Mouse (Mus musculus) heart, embryonic 15.5 days (tissue): ENCODE results near the gene Pdia3. TPM values are rescaled to one million over a fixed set of nuclear protein-coding genes. Genes with fewer than 3 reads are reported as not detected.

Source experiments
- ATAC-seq: fragments of 200-750 bp; cut with Nextera tagmentation; replicated peaks from 2 replicates; pipeline ENCODE4 v1.8.0; 2017; ENCODE audit warnings: low read depth, moderate TSS enrichment; ENCODE audit not compliant: insufficient number of reproducible peaks, insufficient read depth, low FRiP score
- H3K27ac ChIP-seq: fragments of 300-500 bp; sonication (generic); 2 replicates; pipeline ENCODE4 v1.5.1; 2015; ENCODE audit warnings: mild to moderate bottlenecking, inconsistent platforms
- H3K27me3 ChIP-seq: fragments of 300-500 bp; sonication (generic); 2 replicates; pipeline ENCODE4 v1.6.1; 2015; ENCODE audit warnings: inconsistent platforms
- H3K36me3 ChIP-seq: fragments of 300-500 bp; sonication (generic); 2 replicates; pipeline ENCODE4 v1.6.1; 2015; ENCODE audit warnings: mild to moderate bottlenecking, inconsistent platforms
- H3K4me1 ChIP-seq: fragments of 300-500 bp; sonication (generic); replicated peaks from 2 replicates; pipeline ENCODE4 v1.6.1; 2015; ENCODE audit warnings: inconsistent platforms
- H3K4me2 ChIP-seq: fragments of 300-500 bp; sonication (generic); 2 replicates; pipeline ENCODE4 v1.6.1; 2015; ENCODE audit warnings: inconsistent platforms, mild to moderate bottlenecking, moderate library complexity
- H3K4me3 ChIP-seq: fragments of 300-500 bp; sonication (generic); 2 replicates; pipeline ENCODE4 v1.5.1; 2015; ENCODE audit warnings: mild to moderate bottlenecking, inconsistent platforms
- H3K9ac ChIP-seq: fragments of 300-500 bp; sonication (generic); 2 replicates; pipeline ENCODE4 v1.6.1; 2015; ENCODE audit warnings: mild to moderate bottlenecking, inconsistent platforms
- H3K9me3 ChIP-seq: fragments of 300-500 bp; sonication (generic); replicated peaks from 2 replicates; pipeline ENCODE4 v1.6.1; 2016; ENCODE audit warnings: inconsistent platforms
- WGBS: fragments of 180-500 bp; shearing (Covaris S2); methylation state at CpG from one replicate; pipeline ENCODE4 v1.1.7; 2015; ENCODE audit warnings: mixed read lengths; 5-methylcytosine and 5-hydroxymethylcytosine counted together
- polyA plus RNA-seq: library from polyadenylated mRNA; unstranded; fragments of >200 nt; fragmentation: Nextera tagmentation; extraction: Ambion mirVana; gene quantifications from 2 replicates; pipeline ENCODE4 v1.2.1, GENCODE M21; 2015

The Pdia3 gene
- polyA plus RNA-seq, 1 experiment from 2014 or later: 441 TPM

DNA sequence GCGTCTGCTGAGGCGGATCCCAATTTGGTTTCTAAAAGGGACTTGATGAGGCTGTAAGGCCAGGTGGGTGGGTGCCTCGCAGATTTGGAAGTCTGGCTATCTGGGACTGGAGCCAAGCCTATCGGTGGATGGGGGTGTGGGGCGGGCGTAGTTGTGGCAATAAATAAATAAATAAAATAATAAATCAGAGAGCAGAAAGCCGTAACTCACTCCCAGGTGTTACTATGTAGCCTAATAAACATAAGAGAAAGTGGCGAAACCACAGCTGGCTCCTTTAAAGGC lies 29.4 kb downstream of the Pdia3 start:
- no peak for ATAC-seq
- peaks cover 14% of the 10 kb centered on the region for H3K36me3 ChIP-seq
- H3K4me1 ChIP-seq: peaks cover 20% of the 10 kb centered on the region
- peak overlapping the region; percentile 87 for H3K4me2 ChIP-seq
- WGBS: 12% methylated on average over 8 of the region's 8 CpGs
- H3K27ac ChIP-seq: no peak overlapping the region
- 0 out of 2 replicates have a peak, but pooled peaks cover 4% of the 10 kb centered on the region for H3K27me3 ChIP-seq
- peak overlapping the region; percentile 53 for H3K4me3 ChIP-seq
- no peaks in the 10 kb centered on the region for H3K9me3 ChIP-seq
- H3K9ac ChIP-seq: peak overlapping the region; percentile 57

DNA sequence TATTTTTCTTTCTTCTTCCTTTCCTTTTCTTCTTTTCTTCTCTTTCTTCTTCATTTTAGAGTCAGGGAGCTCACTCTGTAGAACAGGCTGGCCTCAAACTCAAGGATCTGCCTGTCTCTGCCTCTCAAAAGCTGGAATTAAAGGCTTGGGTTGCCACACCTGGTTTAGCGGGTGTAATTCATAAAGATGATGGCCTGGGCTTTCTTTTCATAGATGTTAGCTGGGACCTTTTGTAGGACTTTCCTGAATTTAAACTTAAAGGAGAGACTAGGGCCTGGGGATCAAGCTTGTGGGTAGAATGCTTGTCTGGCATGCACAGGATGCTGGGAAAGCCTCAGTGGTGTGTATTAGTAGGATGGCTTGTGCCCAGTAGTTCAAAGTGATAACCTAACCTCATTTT lies 30.6 kb downstream of the Pdia3 start, which contains the start of gene Ell3:
Ell3 (minus strand) TSS at position 101 of the 400 bp plus-strand sequence.
- ATAC-seq: no peak
- Histone ChIP-seq H3K4me1 (peaks cover 21% of the 10 kb centered on the region), H3K4me3 (peak within 1 kb of the TSS; percentile 53), H3K36me3 (peaks cover 4% of the 10 kb centered on the region), H3K9me3 (no peaks in the 10 kb centered on the region), H3K4me2 (peak within 1 kb of the TSS; percentile 87), H3K27ac (no peak within 1 kb of the TSS), H3K27me3 (0 out of 2 replicates have a peak, but pooled peaks cover 4% of the 10 kb centered on the region), H3K9ac (peak within 1 kb of the TSS; percentile 57; the same call in 1 of the 2 replicates)
- WGBS: 88% methylated on average over 1 of the region's 1 CpGs

DNA sequence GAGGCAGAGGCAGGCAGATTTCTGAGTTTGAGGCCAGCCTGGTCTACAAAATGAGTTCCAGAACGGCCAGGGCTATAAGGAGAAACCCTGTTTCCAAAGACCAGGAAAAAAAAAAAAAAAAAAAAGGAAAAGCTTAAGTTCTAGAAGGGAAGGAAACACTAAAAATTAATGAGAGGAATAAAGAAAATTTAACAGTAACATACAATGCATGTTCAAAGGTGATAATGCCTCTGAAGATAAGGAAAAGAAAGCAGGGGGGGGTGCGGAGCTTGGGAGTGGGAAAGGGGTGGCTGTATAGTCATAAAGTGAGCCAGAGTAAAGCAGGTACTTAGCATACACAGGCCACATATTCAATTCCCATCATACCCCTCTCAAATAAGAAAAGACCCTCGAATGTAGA lies 31.5 kb downstream of the Pdia3 start:
- no peak overlapping the region for H3K9ac ChIP-seq
- no peaks in the 10 kb centered on the region for H3K36me3 ChIP-seq
- H3K27me3 ChIP-seq: 0 out of 2 replicates have a peak, but pooled peaks cover 4% of the 10 kb centered on the region
- no peak for ATAC-seq
- H3K27ac ChIP-seq: no peak overlapping the region
- no peaks in the 10 kb centered on the region for H3K9me3 ChIP-seq
- H3K4me2 ChIP-seq: no peak overlapping the region
- no peak overlapping the region for H3K4me3 ChIP-seq
- peaks cover 21% of the 10 kb centered on the region for H3K4me1 ChIP-seq
- 82% methylated on average over 3 of the region's 3 CpGs for WGBS

DNA sequence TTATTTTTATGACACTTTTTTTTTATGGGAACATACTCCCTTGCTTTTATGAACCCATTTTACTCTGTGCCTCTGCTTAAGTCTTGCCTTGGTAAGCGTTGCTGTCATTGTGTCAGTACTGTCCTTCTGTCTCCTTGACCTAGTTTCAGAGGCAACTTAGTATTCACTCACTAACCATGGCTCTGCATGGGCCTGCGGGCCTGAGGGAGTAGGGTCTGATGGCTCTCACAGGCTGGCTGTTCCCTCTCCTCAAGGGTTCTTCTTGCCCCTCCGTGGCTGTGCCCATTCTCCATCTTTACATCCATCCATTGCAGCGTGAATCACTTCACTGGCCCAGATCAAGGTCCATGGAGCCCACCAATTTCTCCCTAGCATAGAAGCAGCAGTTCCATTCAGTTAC lies 32.9 kb downstream of the Pdia3 start:
- Histone ChIP-seq H3K4me1 (peaks cover 33% of the 10 kb centered on the region), H3K9ac (no peak overlapping the region), H3K4me2 (no peak overlapping the region), H3K4me3 (no peak overlapping the region), H3K27ac (no peak overlapping the region), H3K27me3 (0 out of 2 replicates have a peak, but pooled peaks cover under 1% of the 10 kb centered on the region), H3K9me3 (no peaks in the 10 kb centered on the region), H3K36me3 (peaks cover under 1% of the 10 kb centered on the region)
- 75% methylated on average over 4 of the region's 4 CpGs for WGBS
- ATAC-seq: no peak

DNA sequence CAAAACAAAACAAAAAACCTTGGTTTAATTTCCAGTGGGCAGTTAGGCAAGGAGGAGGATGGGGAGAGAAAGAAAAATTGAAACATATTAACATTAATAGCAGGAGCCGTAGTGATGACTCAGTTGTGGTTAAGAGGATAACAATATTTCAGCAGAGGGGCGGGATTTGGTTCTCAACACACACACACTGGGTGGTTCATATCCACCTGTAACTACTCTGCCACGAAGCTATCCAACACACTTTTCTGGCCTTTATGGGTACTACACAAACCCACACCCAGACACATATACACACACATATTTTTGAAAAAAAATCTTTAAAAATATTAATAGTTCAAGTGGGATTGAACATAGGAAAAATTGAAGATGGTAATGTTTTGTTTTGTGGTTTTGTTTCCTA lies 33.4 kb downstream of the Pdia3 start:
- peaks cover 30% of the 10 kb centered on the region for H3K4me1 ChIP-seq
- 85% methylated on average over 3 of the region's 3 CpGs for WGBS
- H3K4me3 ChIP-seq: no peak overlapping the region
- H3K27ac ChIP-seq: no peak overlapping the region
- no peak for ATAC-seq
- H3K27me3 ChIP-seq: no peaks in the 10 kb centered on the region
- H3K36me3 ChIP-seq: peaks cover 3% of the 10 kb centered on the region
- no peak overlapping the region for H3K4me2 ChIP-seq
- no peaks in the 10 kb centered on the region for H3K9me3 ChIP-seq
- no peak overlapping the region for H3K9ac ChIP-seq

DNA sequence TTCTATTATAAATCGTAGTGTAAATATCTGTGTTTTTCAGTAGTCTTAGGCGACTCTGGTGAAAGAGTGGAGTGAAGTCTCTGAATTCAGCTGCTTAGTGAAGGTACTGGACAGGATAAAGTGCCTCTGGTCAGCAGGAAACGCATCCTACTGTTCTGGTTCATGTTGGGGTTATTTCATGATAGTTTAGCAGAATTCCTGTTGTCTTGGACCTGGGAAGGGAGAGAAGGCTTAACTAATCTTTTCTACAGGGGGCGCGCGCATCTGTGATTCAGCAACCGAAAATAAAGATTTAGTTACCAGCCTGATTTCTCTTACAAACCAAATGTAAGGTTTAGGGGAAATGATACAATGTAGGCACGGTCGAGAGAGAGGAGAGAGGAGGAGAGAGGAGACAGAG lies 34.6 kb downstream of the Pdia3 start:
- Histone ChIP-seq H3K27me3 (no peaks in the 10 kb centered on the region), H3K9ac (peak overlapping the region; percentile 65), H3K4me1 (peaks cover 29% of the 10 kb centered on the region), H3K9me3 (no peaks in the 10 kb centered on the region), H3K4me3 (peak overlapping the region; percentile 99), H3K36me3 (peaks cover 13% of the 10 kb centered on the region), H3K4me2 (peak overlapping the region; percentile 82), H3K27ac (peak overlapping the region; percentile 98)
- WGBS: 16% methylated on average over 9 of the region's 9 CpGs
- no peak for ATAC-seq

DNA sequence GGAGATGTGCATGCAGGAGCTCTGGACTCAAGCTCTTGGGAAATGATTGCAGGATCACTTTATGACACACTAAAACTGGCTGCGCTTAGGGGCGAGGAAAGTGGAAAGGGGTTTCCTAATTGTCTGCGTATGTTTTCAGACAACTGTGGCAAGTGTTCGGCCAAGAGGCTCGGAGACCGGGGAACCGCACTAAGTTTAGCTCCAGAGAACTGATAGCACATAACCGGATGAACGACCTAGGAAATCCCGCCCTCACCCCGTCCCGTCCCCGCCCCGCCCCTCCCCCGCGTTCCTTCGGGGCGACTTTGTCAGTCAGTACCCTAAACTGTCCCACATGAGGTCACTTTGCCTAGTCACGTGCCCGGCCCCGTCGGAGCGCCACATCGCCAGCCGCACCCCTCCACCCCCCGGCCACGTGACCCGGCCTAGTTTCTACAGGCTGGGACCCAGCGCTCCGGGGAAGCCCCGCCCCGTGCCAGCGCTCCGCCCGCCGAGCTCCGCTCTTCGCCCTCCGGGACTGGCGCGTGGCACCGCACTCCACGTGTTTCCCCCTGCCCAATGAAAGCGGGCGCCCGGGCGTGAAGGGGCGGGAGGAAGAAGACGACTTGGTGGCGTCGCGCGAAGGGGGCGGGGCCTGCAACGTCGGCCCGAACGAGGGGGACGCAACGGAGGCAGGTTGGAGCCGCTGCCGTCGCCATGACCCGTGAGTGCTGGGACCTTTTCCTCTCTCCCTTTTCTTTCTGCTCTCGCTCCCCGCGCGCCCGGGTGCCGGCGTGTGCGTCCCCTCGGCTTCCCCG lies 35.4 kb downstream of the Pdia3 start, which contains the start of gene Serf2:
Serf2 (plus strand) TSS at position 457 of the 797 bp plus-strand sequence.
- Histone ChIP-seq H3K4me3 (peak within 1 kb of the TSS; percentile 99), H3K4me1 (peaks cover 36% of the 10 kb centered on the region), H3K27me3 (no peaks in the 10 kb centered on the region), H3K9ac (peak within 1 kb of the TSS; percentile 100), H3K4me2 (peak within 1 kb of the TSS; percentile 82), H3K27ac (peak within 1 kb of the TSS; percentile 98), H3K9me3 (no peaks in the 10 kb centered on the region), H3K36me3 (peaks cover 20% of the 10 kb centered on the region)
- peak; percentile 97 for ATAC-seq
- WGBS: under 1% methylated on average over 74 of the region's 74 CpGs

DNA sequence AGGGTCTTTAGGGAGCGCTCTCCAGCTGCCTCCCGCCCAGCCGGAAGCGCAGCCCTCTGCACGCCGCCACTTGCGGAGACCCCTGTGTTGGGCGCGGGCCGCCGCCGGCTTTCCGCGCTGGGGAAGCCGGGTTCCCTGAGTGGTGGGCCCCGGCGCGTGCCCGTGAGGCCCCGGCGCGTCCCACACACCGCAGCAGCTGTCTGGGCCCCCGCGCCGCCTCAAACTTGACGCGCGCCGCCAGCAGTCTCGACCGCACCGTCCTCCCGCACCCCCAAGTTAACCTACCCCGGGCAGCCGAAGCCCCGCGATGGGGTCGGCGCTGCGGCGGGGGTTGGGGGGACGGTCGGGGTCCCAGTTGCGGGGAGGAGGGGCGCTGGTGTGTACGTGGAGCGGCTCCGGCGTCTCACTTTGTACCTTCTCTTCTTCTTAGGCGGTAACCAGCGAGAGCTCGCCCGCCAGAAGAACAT lies 36.0 kb downstream of the Pdia3 start:
- Histone ChIP-seq H3K4me2 (peak overlapping the region; percentile 79), H3K9ac (peak overlapping the region; percentile 100), H3K36me3 (peaks cover 25% of the 10 kb centered on the region), H3K27ac (peak overlapping the region; percentile 98), H3K27me3 (no peaks in the 10 kb centered on the region), H3K4me1 (peaks cover 38% of the 10 kb centered on the region), H3K4me3 (peak overlapping the region; percentile 99), H3K9me3 (no peaks in the 10 kb centered on the region)
- peak; percentile 21 for ATAC-seq
- WGBS: under 1% methylated on average over 54 of the region's 54 CpGs

DNA sequence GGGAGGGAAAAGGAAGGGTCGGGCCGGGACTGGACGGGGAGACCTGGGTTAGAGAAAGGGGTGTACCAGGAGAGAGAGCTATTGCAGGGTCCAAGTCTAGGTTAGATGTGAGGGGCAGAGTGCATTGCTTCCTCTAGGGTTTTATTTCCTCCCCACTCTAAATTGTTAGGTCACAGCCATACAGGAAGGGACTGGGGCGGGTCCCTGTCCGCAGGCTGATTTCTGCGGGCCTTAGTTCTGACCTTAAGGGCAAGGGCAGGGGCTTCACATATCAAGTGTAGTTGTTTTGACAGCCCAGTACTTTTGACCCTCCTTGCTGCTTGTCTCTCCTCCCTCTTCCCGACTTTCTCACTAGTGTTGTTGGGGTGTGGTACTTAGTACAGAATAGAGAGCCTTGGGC lies 36.5 kb downstream of the Pdia3 start:
- H3K36me3 ChIP-seq: peaks cover 25% of the 10 kb centered on the region
- H3K9me3 ChIP-seq: no peaks in the 10 kb centered on the region
- H3K27me3 ChIP-seq: no peaks in the 10 kb centered on the region
- WGBS: 0% methylated on average over 7 of the region's 7 CpGs
- H3K4me1 ChIP-seq: peaks cover 38% of the 10 kb centered on the region
- peak overlapping the region; percentile 98 for H3K27ac ChIP-seq
- peak overlapping the region; percentile 99 for H3K4me3 ChIP-seq
- H3K4me2 ChIP-seq: peak overlapping the region; percentile 79
- H3K9ac ChIP-seq: peak overlapping the region; percentile 100
- no peak for ATAC-seq

DNA sequence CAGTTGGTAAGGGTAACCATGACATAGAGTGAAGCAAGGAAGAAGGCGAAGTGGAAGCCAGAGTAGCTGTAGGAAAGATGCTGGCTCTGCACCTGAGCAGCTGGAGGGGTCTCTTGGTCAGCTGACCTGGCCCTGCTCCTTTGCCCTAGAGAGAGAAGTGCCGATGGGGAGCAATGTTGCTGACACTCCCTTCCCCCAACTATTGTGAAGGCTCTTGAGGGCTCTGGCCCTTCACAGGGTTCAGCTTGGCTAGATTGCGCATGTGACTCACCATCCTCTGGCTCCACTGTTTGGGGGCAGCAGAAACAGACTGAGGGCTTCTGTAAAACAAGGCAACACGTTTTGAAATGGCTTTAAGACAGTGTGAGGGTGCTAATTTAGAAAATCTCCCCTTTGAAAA lies 38.8 kb downstream of the Pdia3 start:
- Histone ChIP-seq H3K9ac (no peak overlapping the region), H3K9me3 (no peaks in the 10 kb centered on the region), H3K4me2 (peak overlapping the region; percentile 26; the same call in 1 of the 2 replicates), H3K36me3 (peaks cover 25% of the 10 kb centered on the region), H3K27ac (peak overlapping the region; percentile 73), H3K27me3 (no peaks in the 10 kb centered on the region), H3K4me3 (no peak overlapping the region), H3K4me1 (peaks cover 43% of the 10 kb centered on the region)
- WGBS: 58% methylated on average over 4 of the region's 4 CpGs
- ATAC-seq: no peak

DNA sequence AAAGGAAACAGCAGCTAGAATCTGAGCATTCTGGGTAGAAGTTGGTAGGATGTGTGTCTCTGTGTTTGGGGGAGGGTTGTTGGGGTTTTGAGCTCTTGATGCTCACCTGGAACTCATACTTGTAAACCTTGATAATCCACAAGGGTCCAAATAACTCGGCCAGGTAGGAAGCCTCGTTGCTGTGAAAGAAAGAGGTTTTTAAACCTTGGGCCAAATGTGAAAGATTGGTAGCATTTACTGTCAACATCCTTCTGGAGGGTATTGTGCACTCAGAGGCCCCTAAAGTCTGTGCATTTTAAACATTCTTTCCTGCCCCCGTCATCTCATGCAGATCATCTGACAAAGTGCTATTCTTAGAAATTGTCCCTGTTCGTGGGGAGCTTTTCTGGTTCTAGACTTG lies 39.4 kb downstream of the Pdia3 start, which contains the start of gene Hypk:
Hypk (plus strand) TSS at position 301 of the 400 bp plus-strand sequence.
- Histone ChIP-seq H3K36me3 (peaks cover 25% of the 10 kb centered on the region), H3K27me3 (no peaks in the 10 kb centered on the region), H3K27ac (peak within 1 kb of the TSS; percentile 73), H3K9ac (0 out of 2 replicates have a peak within 1 kb of the TSS, but pooled peaks have one; percentile 10), H3K9me3 (no peaks in the 10 kb centered on the region), H3K4me1 (peaks cover 45% of the 10 kb centered on the region), H3K4me3 (no peak within 1 kb of the TSS), H3K4me2 (peak within 1 kb of the TSS; percentile 26)
- no peak for ATAC-seq
- WGBS: 39% methylated on average over 4 of the region's 4 CpGs
